Mouse (Mus musculus) heart, embryonic 16.5 days (tissue): ENCODE measurements at regions not wholly inside any gene's neighbourhood (a gene's known extent, or its start where the extent isn't known, plus 50 kb on each side); places are given as distances from the start of the nearest gene placed in this dataset.

Source experiments
- ATAC-seq: fragments of 200-750 bp; cut with Nextera tagmentation; replicated peaks from 2 replicates; pipeline ENCODE4 v1.8.0; 2017; ENCODE audit warnings: moderate number of reproducible peaks; ENCODE audit not compliant: insufficient read depth, low FRiP score; ENCODE audit errors: extremely low read depth
- H3K27ac ChIP-seq: fragments of 300-500 bp; sonication (generic); 2 replicates; pipeline ENCODE4 v1.5.1; 2014; ENCODE audit warnings: mild to moderate bottlenecking, low read length, control low read depth, moderate library complexity
- H3K27me3 ChIP-seq: fragments of 300-500 bp; sonication (generic); 2 replicates; pipeline ENCODE4 v1.6.1; 2014; ENCODE audit warnings: low read length, mixed read lengths; ENCODE audit not compliant: control insufficient read depth, insufficient read depth
- H3K36me3 ChIP-seq: fragments of 300-500 bp; sonication (generic); 2 replicates; pipeline ENCODE4 v1.6.1; 2014; ENCODE audit not compliant: control insufficient read depth, insufficient read depth
- H3K4me1 ChIP-seq: fragments of 300-500 bp; sonication (generic); 2 replicates; pipeline ENCODE4 v1.6.1; 2014; ENCODE audit warnings: low read length, mixed read lengths; ENCODE audit not compliant: control insufficient read depth, insufficient read depth
- H3K4me2 ChIP-seq: fragments of 300-500 bp; sonication (generic); 2 replicates; pipeline ENCODE4 v1.6.1; 2014; ENCODE audit warnings: low read depth, mild to moderate bottlenecking, control low read depth, low read length
- H3K4me3 ChIP-seq: fragments of 300-500 bp; sonication (generic); 2 replicates; pipeline ENCODE4 v1.5.1; 2014; ENCODE audit warnings: mild to moderate bottlenecking, control low read depth, low read length
- H3K9ac ChIP-seq: fragments of 300-500 bp; sonication (generic); 2 replicates; pipeline ENCODE4 v1.6.1; 2014; ENCODE audit warnings: low read length, control low read depth
- H3K9me3 ChIP-seq: fragments of 300-500 bp; sonication (generic); replicated peaks from 2 replicates; pipeline ENCODE4 v1.6.1; 2016; ENCODE audit warnings: low read length; ENCODE audit not compliant: control insufficient read depth
- WGBS: fragments of 180-500 bp; shearing (Covaris S2); extraction: QIAGEN DNeasy Blood & Tissue Kit; methylation state at CpG from one replicate; pipeline ENCODE4 v1.1.7; 2014; 5-methylcytosine and 5-hydroxymethylcytosine counted together

DNA sequence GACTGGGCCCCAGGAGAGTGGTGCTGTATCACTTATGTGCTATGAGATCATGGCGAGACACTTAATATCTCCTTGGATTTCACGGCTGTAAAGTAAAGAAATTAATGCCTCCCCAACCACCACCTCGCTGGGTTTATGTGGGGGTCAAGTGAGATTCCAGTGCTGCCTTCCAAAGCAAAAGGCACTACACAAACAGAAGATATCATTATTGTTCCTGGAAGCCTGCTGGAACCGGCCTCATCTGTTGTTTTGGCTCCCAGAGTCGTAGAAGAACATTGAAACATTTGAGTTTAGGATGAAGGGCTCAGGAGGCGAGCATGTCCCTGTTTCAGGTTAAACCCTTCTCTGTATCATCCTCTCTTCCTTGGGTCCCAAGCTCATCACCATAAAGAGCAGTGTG, 116.6 kb downstream of the Gpbp1 start:
- no peak overlapping the region for H3K9ac ChIP-seq
- no peak overlapping the region for H3K4me2 ChIP-seq
- 56% methylated on average over 6 of the region's 6 CpGs for whole genome bisulfite sequencing
- H3K4me3 ChIP-seq, result no peak overlapping the region
- H3K4me1 ChIP-seq, result peaks cover 8% of the 10 kb centered on the region
- no peaks in the 10 kb centered on the region for H3K9me3 ChIP-seq
- peak; percentile 47; the same call in 1 of the 2 replicates for ATAC-seq
- H3K27me3 ChIP-seq, result no peaks in the 10 kb centered on the region
- no peaks in the 10 kb centered on the region for H3K36me3 ChIP-seq
- H3K27ac ChIP-seq, result no peak overlapping the region

GRCm38 (mm10) chr13:111373801-111374200, 116.1 kb downstream of the Gpbp1 start:
- ATAC-seq, result no peak
- 53% methylated on average over 1 of the region's 1 CpGs for WGBS
- H3K27ac ChIP-seq, result 0 out of 2 replicates have a peak overlapping the region, but pooled peaks have one; percentile 23

More at GRCm38 (mm10) chr13:111373801-111374200, 116.1 kb downstream of the Gpbp1 start:
- no peak overlapping the region for H3K9ac ChIP-seq
- H3K4me3 ChIP-seq, result no peak overlapping the region
- H3K36me3 ChIP-seq, result no peaks in the 10 kb centered on the region
- no peak overlapping the region for H3K4me2 ChIP-seq
- H3K9me3 ChIP-seq, result no peaks in the 10 kb centered on the region
- peaks cover 7% of the 10 kb centered on the region for H3K4me1 ChIP-seq
- H3K27me3 ChIP-seq, result no peaks in the 10 kb centered on the region
